Mouse (Mus musculus) kidney, adult 2 months (tissue): Measurements from ENCODE around the gene Habp4.

Experiments used
- CTCF ChIP-seq: fragments of 200-500 bp; conservative IDR thresholded peaks from 2 replicates; pipeline ENCODE4 v1.5.1; 2011; ENCODE audit warnings: low read depth, mild to moderate bottlenecking, control low read depth, low read length, moderate library complexity, mixed read lengths; ENCODE audit not compliant: insufficient read depth, insufficient read length
- POLR2A ChIP-seq: fragments of 200-500 bp; IDR thresholded peaks from one replicate; pipeline ENCODE4 v1.6.1; 2011; ENCODE audit warnings: low read depth, low read length, control low read depth

DNA sequence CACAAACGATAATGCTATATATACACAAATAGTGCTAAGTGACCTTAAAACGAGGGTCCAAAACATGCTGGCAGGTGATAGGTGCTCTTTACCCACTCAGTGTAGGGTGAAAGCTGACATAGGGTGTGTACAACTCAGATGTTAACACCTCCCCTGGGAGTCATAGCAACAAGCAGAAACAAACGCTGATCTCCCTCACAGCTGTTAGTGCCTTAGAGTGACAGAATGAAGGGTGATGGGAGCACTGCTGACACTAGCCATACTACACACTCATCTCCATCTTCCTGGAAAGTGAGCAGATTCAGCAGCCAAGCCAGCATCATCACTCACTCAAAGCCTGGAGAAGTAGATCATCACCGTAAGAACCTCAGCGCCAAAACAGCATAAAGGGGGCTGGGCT is 11.5 kb upstream of the Habp4 start:
- TF ChIP-seq CTCF (no peak), POLR2A (no peak)
